Mouse (Mus musculus) megakaryocyte-erythroid progenitor cell, adult 5 weeks (primary cell): Measurements from ENCODE around the gene Ppm1g. TPM values are rescaled to one million over a fixed set of nuclear protein-coding genes. Genes with fewer than 3 reads are reported as not detected.

Experiments
- polyA plus RNA-seq: library from polyadenylated mRNA; stranded (reverse); fragments of >175 nt; gene quantifications from 2 replicates; pipeline ENCODE4 v1.2.3, GENCODE M21; 2012

The Ppm1g gene
- 279 and 290 TPM in 2 replicates for polyA plus RNA-seq

GRCm38 (mm10) chr5:31220448-31221303 is at the start of gene Ppm1g:
Ppm1g (minus strand) TSS chr5:31220687.

DNA sequence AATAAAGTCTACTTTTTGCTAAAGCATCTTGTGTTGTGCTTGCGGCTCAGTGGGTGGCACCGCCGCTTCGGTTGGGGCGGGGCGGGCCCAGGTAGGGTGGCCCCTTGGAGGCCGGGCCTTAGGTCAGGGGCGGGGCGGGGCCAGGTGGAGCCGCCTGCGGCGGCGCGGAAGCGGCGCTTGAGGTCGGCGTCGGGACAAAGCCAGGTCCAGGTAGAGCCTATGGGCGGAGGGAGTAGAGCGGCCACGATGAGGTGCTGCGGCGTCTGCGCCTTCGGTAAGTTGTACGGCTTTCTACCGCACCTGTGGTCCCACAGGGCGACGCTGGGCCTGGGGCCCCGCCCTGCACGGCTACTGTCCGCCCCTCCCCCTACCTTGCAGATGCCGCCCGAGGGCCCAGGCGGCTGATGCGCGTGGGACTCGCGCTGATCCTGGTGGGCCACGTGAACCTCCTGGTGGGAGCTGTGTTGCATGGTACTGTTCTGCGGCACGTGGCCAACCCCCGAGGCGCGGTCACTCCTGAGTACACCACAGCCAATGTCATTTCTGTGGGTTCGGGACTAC is 31.1 kb upstream of the Ppm1g start, which contains the start of gene Krtcap3:
TSS of gene Krtcap3 (plus strand) at position 151 of the 561 bp plus-strand sequence.

GRCm38 (mm10) chr5:31240637-31241521 is 20.4 kb upstream of the Ppm1g start, which contains the start of the genes Nrbp1 and Gm9970:
Nrbp1 (plus strand) TSS chr5:31240864.
Gm9970 (minus strand) TSS chr5:31241232.

GRCm38 (mm10) chr5:31201742-31202590 is 18.5 kb downstream of the Ppm1g start, which contains the start of gene Zfp513:
Zfp513 (minus strand) TSS chr5:31202303.

GRCm38 (mm10) chr5:31192939-31193630 is 27.4 kb downstream of the Ppm1g start, which contains the start of the genes Snx17 and Eif2b4:
Snx17 (plus strand) TSS chr5:31193227.
Eif2b4 (minus strand) TSS chr5:31193430.

GRCm38 (mm10) chr5:31179766-31180630 is 40.5 kb downstream of the Ppm1g start, which contains the start of the genes Gm29609 and Gtf3c2:
Gm29609 (minus strand) TSS chr5:31179911.
Gtf3c2 (minus strand) TSS chr5:31180144.

GRCm38 (mm10) chr5:31154152-31154553 is 66.3 kb downstream of the Ppm1g start, which contains the start of gene Mpv17:
Mpv17 (minus strand) TSS chr5:31154251.

Other genes starting within 250 kb of the Ppm1g start
- gene Atraid, start 172.4 kb downstream of the Ppm1g start, polyA plus RNA-seq, result 28.8 and 32.8 TPM in 2 replicates
- 17.3 and 18.2 TPM in 2 replicates for gene Slc5a6, start 171.8 kb downstream of the Ppm1g start, polyA plus RNA-seq
- 404 and 431 TPM in 2 replicates for gene Cad, start 165.9 kb downstream of the Ppm1g start, polyA plus RNA-seq
- not detected in 2 replicates for gene Dnajc5g, start 114.4 kb downstream of the Ppm1g start, polyA plus RNA-seq
- 0.10 TPM in 1 of 2 replicates, not detected in the other for gene Slc30a3, start 112.5 kb downstream of the Ppm1g start, polyA plus RNA-seq
- gene Trim54, start 104.0 kb downstream of the Ppm1g start, polyA plus RNA-seq, result not detected in 2 replicates
- gene Ucn, start 81.9 kb downstream of the Ppm1g start, polyA plus RNA-seq, result not detected in 2 replicates
- 23.0 and 24.7 TPM in 2 replicates for gene Mpv17, start 66.4 kb downstream of the Ppm1g start, polyA plus RNA-seq
- 2.1 and 10.0 TPM in 2 replicates for gene Gm29609, start 40.8 kb downstream of the Ppm1g start, polyA plus RNA-seq
- gene Gtf3c2, start 40.5 kb downstream of the Ppm1g start, polyA plus RNA-seq, result 58.4 and 78.1 TPM in 2 replicates
- 46.3 and 48.0 TPM in 2 replicates for gene Snx17, start 27.5 kb downstream of the Ppm1g start, polyA plus RNA-seq
- gene Eif2b4, start 27.3 kb downstream of the Ppm1g start, polyA plus RNA-seq, result 148 and 170 TPM in 2 replicates
- gene Zfp513, start 18.4 kb downstream of the Ppm1g start, polyA plus RNA-seq, result 40.3 and 44.4 TPM in 2 replicates
- gene Nrbp1, start 20.2 kb upstream of the Ppm1g start, polyA plus RNA-seq, result 44.7 and 59.7 TPM in 2 replicates
- 0.55 and 0.85 TPM in 2 replicates for gene Gm9970, start 20.5 kb upstream of the Ppm1g start, polyA plus RNA-seq
- 3.9 and 6.5 TPM in 2 replicates for gene Krtcap3, start 31.0 kb upstream of the Ppm1g start, polyA plus RNA-seq
- gene Ift172, start 70.4 kb upstream of the Ppm1g start, polyA plus RNA-seq, result 26.2 and 30.1 TPM in 2 replicates
- gene Fndc4, start 75.4 kb upstream of the Ppm1g start, polyA plus RNA-seq, result 0.26 and 0.30 TPM in 2 replicates
- gene Gckr, start 76.8 kb upstream of the Ppm1g start, polyA plus RNA-seq, result 0.02 TPM in 1 of 2 replicates, not detected in the other
- gene Zfp512, start 231.7 kb upstream of the Ppm1g start, polyA plus RNA-seq, result 5.2 and 7.6 TPM in 2 replicates